Mouse (Mus musculus): ENCODE measurements around the gene Epb41l3. TPM values are rescaled to one million over a fixed set of nuclear protein-coding genes. Genes with fewer than 3 reads are reported as not detected.
A peak's percentile ranks its signal among the peaks of the same experiment; 100 is the strongest.

Epb41l3 gene
- polyA plus RNA-seq, 1 experiment from 2014 or later = 55.0 TPM

GRCm38 (mm10) chr17:69076747-69077543 lies 1.5 kb downstream of the Epb41l3 start:
- H3K9me3 ChIP-seq (replicated peaks) = no peaks in the 10 kb centered on the region
- peak overlapping the region; percentile 100 for H3K4me2 ChIP-seq
- no peak for ATAC-seq
- no peak overlapping the region for H3K27ac ChIP-seq
- 3% methylated on average over 22 of the region's 25 CpGs for WGBS
- H3K36me3 ChIP-seq (ENCODE audit: poor library complexity, severe bottlenecking) = no peaks in the 10 kb centered on the region
- peaks cover 36% of the 10 kb centered on the region for H3K27me3 ChIP-seq
- peak overlapping the region; percentile 58 for H3K4me3 ChIP-seq
- H3K4me1 ChIP-seq = peaks cover 12% of the 10 kb centered on the region
- H3K9ac ChIP-seq = peak overlapping the region; percentile 62

- H3K27me3 ChIP-seq = peaks cover 36% of the 10 kb centered on the region
- peak overlapping the region; percentile 100 for H3K4me2 ChIP-seq
- 16% methylated on average over 11 of the region's 11 CpGs for WGBS
Measured at GRCm38 (mm10) chr17:69077544-69077920, 2.0 kb downstream of the Epb41l3 start.

GRCm38 (mm10) chr17:69082316-69082715 lies 6.8 kb downstream of the Epb41l3 start:
- 88% methylated on average over 7 of the region's 7 CpGs for WGBS
- H3K4me3 ChIP-seq = no peak overlapping the region

More at GRCm38 (mm10) chr17:69077544-69077920, 2.0 kb downstream of the Epb41l3 start:
- Histone ChIP-seq H3K9ac (no peak overlapping the region), H3K4me1 (peaks cover 12% of the 10 kb centered on the region), H3K36me3 (ENCODE audit: poor library complexity, severe bottlenecking) (no peaks in the 10 kb centered on the region), H3K9me3 (replicated peaks) (no peaks in the 10 kb centered on the region), H3K4me3 (peak overlapping the region; percentile 58), H3K27ac (no peak overlapping the region)
- no peak for ATAC-seq

GRCm38 (mm10) chr17:69091618-69092017 lies 16.1 kb downstream of the Epb41l3 start:
- Histone ChIP-seq H3K9me3 (replicated peaks) (no peaks in the 10 kb centered on the region), H3K9ac (no peak overlapping the region), H3K36me3 (ENCODE audit: poor library complexity, severe bottlenecking) (no peaks in the 10 kb centered on the region), H3K27ac (no peak overlapping the region), H3K4me2 (no peak overlapping the region), H3K27me3 (no peaks in the 10 kb centered on the region), H3K4me1 (no peaks in the 10 kb centered on the region), H3K4me3 (no peak overlapping the region)
- WGBS = 96% methylated on average over 3 of the region's 3 CpGs
- ATAC-seq = no peak

More at GRCm38 (mm10) chr17:69082316-69082715, 6.8 kb downstream of the Epb41l3 start:
- Histone ChIP-seq H3K36me3 (ENCODE audit: poor library complexity, severe bottlenecking) (no peaks in the 10 kb centered on the region), H3K9me3 (replicated peaks) (no peaks in the 10 kb centered on the region), H3K27me3 (peaks cover 16% of the 10 kb centered on the region), H3K4me1 (peaks cover 1% of the 10 kb centered on the region), H3K27ac (no peak overlapping the region), H3K4me2 (no peak overlapping the region), H3K9ac (no peak overlapping the region)
- ATAC-seq = no peak

GRCm38 (mm10) chr17:69097068-69097467 lies 21.6 kb downstream of the Epb41l3 start:
- H3K4me1 ChIP-seq = 0 out of 2 replicates have a peak, but pooled peaks cover 2% of the 10 kb centered on the region
- H3K36me3 ChIP-seq (ENCODE audit: poor library complexity, severe bottlenecking) = no peaks in the 10 kb centered on the region
- 90% methylated on average over 4 of the region's 4 CpGs for WGBS
- no peak overlapping the region for H3K4me2 ChIP-seq
- H3K27ac ChIP-seq = no peak overlapping the region
- H3K4me3 ChIP-seq = no peak overlapping the region
- H3K9me3 ChIP-seq (replicated peaks) = no peaks in the 10 kb centered on the region
- ATAC-seq = no peak
- no peak overlapping the region for H3K9ac ChIP-seq
- no peaks in the 10 kb centered on the region for H3K27me3 ChIP-seq

- 0 out of 2 replicates have a peak, but pooled peaks cover 2% of the 10 kb centered on the region for H3K4me1 ChIP-seq
- no peaks in the 10 kb centered on the region for H3K27me3 ChIP-seq
- no peak overlapping the region for H3K9ac ChIP-seq
- no peak for ATAC-seq
- H3K9me3 ChIP-seq (replicated peaks) = no peaks in the 10 kb centered on the region
- 70% methylated on average over 7 of the region's 7 CpGs for WGBS
- no peaks in the 10 kb centered on the region for H3K36me3 ChIP-seq (ENCODE audit: poor library complexity, severe bottlenecking)
- H3K4me2 ChIP-seq = no peak overlapping the region
- H3K4me3 ChIP-seq = no peak overlapping the region
- no peak overlapping the region for H3K27ac ChIP-seq
Measured at GRCm38 (mm10) chr17:69097955-69098354, 22.5 kb downstream of the Epb41l3 start.

- 65% methylated on average over 8 of the region's 8 CpGs for WGBS
Measured at GRCm38 (mm10) chr17:69103326-69103725, 27.8 kb downstream of the Epb41l3 start.

GRCm38 (mm10) chr17:69105035-69105798 lies 29.7 kb downstream of the Epb41l3 start:
- Histone ChIP-seq H3K27ac (no peak overlapping the region), H3K9ac (no peak overlapping the region), H3K36me3 (ENCODE audit: poor library complexity, severe bottlenecking) (no peaks in the 10 kb centered on the region), H3K4me1 (no peaks in the 10 kb centered on the region), H3K4me2 (no peak overlapping the region), H3K27me3 (no peaks in the 10 kb centered on the region), H3K9me3 (replicated peaks) (no peaks in the 10 kb centered on the region), H3K4me3 (no peak overlapping the region)
- no peak for ATAC-seq
- WGBS = 73% methylated on average over 14 of the region's 14 CpGs

More at GRCm38 (mm10) chr17:69103326-69103725, 27.8 kb downstream of the Epb41l3 start:
- Histone ChIP-seq H3K27me3 (no peaks in the 10 kb centered on the region), H3K9ac (no peak overlapping the region), H3K9me3 (replicated peaks) (no peaks in the 10 kb centered on the region), H3K4me3 (no peak overlapping the region), H3K27ac (no peak overlapping the region), H3K36me3 (ENCODE audit: poor library complexity, severe bottlenecking) (no peaks in the 10 kb centered on the region), H3K4me2 (no peak overlapping the region), H3K4me1 (0 out of 2 replicates have a peak, but pooled peaks cover 2% of the 10 kb centered on the region)
- ATAC-seq = no peak

- WGBS = 43% methylated on average over 5 of the region's 5 CpGs
- no peaks in the 10 kb centered on the region for H3K9me3 ChIP-seq (replicated peaks)
- no peaks in the 10 kb centered on the region for H3K27me3 ChIP-seq
- ATAC-seq = peak; percentile 57
- no peaks in the 10 kb centered on the region for H3K36me3 ChIP-seq (ENCODE audit: poor library complexity, severe bottlenecking)
- H3K4me3 ChIP-seq = no peak overlapping the region
- H3K9ac ChIP-seq = no peak overlapping the region
- no peaks in the 10 kb centered on the region for H3K4me1 ChIP-seq
- no peak overlapping the region for H3K27ac ChIP-seq
- no peak overlapping the region for H3K4me2 ChIP-seq
Measured at GRCm38 (mm10) chr17:69105799-69106401, 30.4 kb downstream of the Epb41l3 start.

- Histone ChIP-seq H3K4me1 (no peaks in the 10 kb centered on the region), H3K27ac (no peak overlapping the region), H3K4me2 (no peak overlapping the region), H3K36me3 (ENCODE audit: poor library complexity, severe bottlenecking) (no peaks in the 10 kb centered on the region), H3K9me3 (replicated peaks) (no peaks in the 10 kb centered on the region), H3K9ac (no peak overlapping the region), H3K4me3 (no peak overlapping the region), H3K27me3 (no peaks in the 10 kb centered on the region)
- ATAC-seq = no peak
- WGBS = 62% methylated on average over 6 of the region's 6 CpGs
Measured at GRCm38 (mm10) chr17:69109216-69109615, 33.7 kb downstream of the Epb41l3 start.

GRCm38 (mm10) chr17:69112232-69112631 lies 36.7 kb downstream of the Epb41l3 start:
- Histone ChIP-seq H3K27ac (no peak overlapping the region), H3K9ac (no peak overlapping the region), H3K4me2 (no peak overlapping the region), H3K27me3 (no peaks in the 10 kb centered on the region), H3K4me1 (no peaks in the 10 kb centered on the region), H3K4me3 (no peak overlapping the region), H3K9me3 (replicated peaks) (no peaks in the 10 kb centered on the region), H3K36me3 (ENCODE audit: poor library complexity, severe bottlenecking) (no peaks in the 10 kb centered on the region)
- peak; percentile 58 for ATAC-seq
- 45% methylated on average over 2 of the region's 2 CpGs for WGBS

- no peak for ATAC-seq
- no peak overlapping the region for H3K4me2 ChIP-seq
- H3K4me3 ChIP-seq = no peak overlapping the region
- no peaks in the 10 kb centered on the region for H3K36me3 ChIP-seq (ENCODE audit: poor library complexity, severe bottlenecking)
- no peaks in the 10 kb centered on the region for H3K9me3 ChIP-seq (replicated peaks)
- H3K4me1 ChIP-seq = peaks cover 25% of the 10 kb centered on the region
- no peak overlapping the region for H3K9ac ChIP-seq
- WGBS = 73% methylated on average over 8 of the region's 8 CpGs
- no peak overlapping the region for H3K27ac ChIP-seq
- H3K27me3 ChIP-seq = no peaks in the 10 kb centered on the region
Measured at GRCm38 (mm10) chr17:69119183-69119582, 43.7 kb downstream of the Epb41l3 start.

Measured in forebrain, embryonic 13.5 days (tissue).